Mouse (Mus musculus) liver, postnatal 0 days (tissue): ENCODE data around the gene Ppip5k2.

Source experiments
- CTCF ChIP-seq: sonication (generic); IDR thresholded peaks from 2 replicates; pipeline ENCODE4 v1.5.1; 2016; ENCODE audit warnings: antibody characterized with exemption, low read depth
- EP300 ChIP-seq: IDR thresholded peaks from 2 replicates; pipeline ENCODE4 v1.6.1; 2016; ENCODE audit warnings: antibody characterized with exemption, low read depth, mild to moderate bottlenecking

DNA sequence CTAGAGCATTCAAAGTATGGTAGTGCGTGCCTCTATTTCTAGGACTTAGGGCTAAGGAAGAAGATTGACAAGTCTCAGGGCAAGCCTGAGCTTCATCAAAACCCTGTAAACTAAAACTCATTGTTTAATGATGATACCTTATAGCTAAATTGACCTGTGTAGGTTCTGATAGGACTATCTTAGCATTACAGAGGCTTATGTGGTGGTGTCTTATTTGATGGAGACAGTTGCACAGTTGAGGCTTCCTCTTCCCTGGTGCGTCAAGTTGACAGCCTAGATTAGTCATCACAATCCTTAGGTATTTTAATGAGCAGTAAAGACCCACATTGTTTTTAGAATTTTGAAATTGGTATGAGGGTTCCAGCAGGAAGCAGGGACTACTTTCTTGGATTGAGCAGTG is 3.8 kb upstream of the Ppip5k2 start:
- TF ChIP-seq CTCF (no peak), EP300 (no peak)
